Comparison of ENCODE assay signal across 26 mouse cellular contexts in genomic region chr10:117446776-117447175, GRCm38 (mm10).
"Had no signal": no experiment of that assay in that cellular context is flagged by ENCODE, and none has a peak within 500 bp of the region (broad histone marks: within the 10 kb centered on the region; RNA-seq: fewer than 3 reads in every experiment).

No protein-coding gene starts in this region.

- DNase-seq: gastrocnemius, adult 2 months; gastrocnemius, postnatal 10 days; gastrocnemius, postnatal 25 days; heart, adult 2 months; heart, postnatal 4 days; kidney, adult 2 months; kidney, adult 9 months; kidney, postnatal 14 days; kidney, postnatal 36 days; left cerebral cortex, postnatal 4 days had no signal

- H3K36me3 ChIP-seq: heart, embryonic 13.5 days; heart, embryonic 15.5 days; hindbrain, embryonic 10.5 days; hindbrain, embryonic 12.5 days; intestine, embryonic 15.5 days; kidney, embryonic 15.5 days; limb, embryonic 13.5 days; limb, embryonic 15.5 days; liver, embryonic 12.5 days had no signal

- H3K4me1 ChIP-seq: heart, embryonic 13.5 days; heart, embryonic 15.5 days; hindbrain, embryonic 10.5 days; intestine, embryonic 15.5 days; limb, embryonic 15.5 days had no signal

- H3K9me3 ChIP-seq: heart, embryonic 15.5 days; hindbrain, embryonic 12.5 days; intestine, embryonic 15.5 days; kidney, embryonic 15.5 days; limb, embryonic 15.5 days; liver, embryonic 12.5 days had no signal

- H3K9ac ChIP-seq: heart, embryonic 13.5 days; heart, embryonic 15.5 days; hindbrain, embryonic 12.5 days; hindbrain, embryonic 14.5 days; intestine, embryonic 15.5 days; kidney, embryonic 15.5 days; limb, embryonic 13.5 days; limb, embryonic 15.5 days; liver, embryonic 12.5 days; liver, embryonic 14.5 days had no signal

- H3K27me3 ChIP-seq: heart, embryonic 13.5 days; heart, embryonic 15.5 days; hindbrain, embryonic 12.5 days; intestine, embryonic 15.5 days; kidney, embryonic 15.5 days; limb, embryonic 13.5 days; limb, embryonic 15.5 days; liver, embryonic 12.5 days had no signal

- ATAC-seq: hindbrain, embryonic 16.5 days; inflammation-experienced regulatory T-cells, adult 6 months; intestine, embryonic 15.5 days; intestine, postnatal 0 days; liver, embryonic 12.5 days had no signal

- H3K27ac ChIP-seq: gastrocnemius, adult 2 months; heart, adult 2 months; heart, embryonic 13.5 days; heart, embryonic 15.5 days; hindbrain, embryonic 10.5 days; hindbrain, embryonic 12.5 days; hindbrain, embryonic 14.5 days; intestine, embryonic 15.5 days; kidney, embryonic 15.5 days; kidney, postnatal 0 days; limb, embryonic 13.5 days; limb, embryonic 15.5 days; liver, embryonic 12.5 days; liver, embryonic 14.5 days had no signal

- H3K4me2 ChIP-seq: heart, embryonic 11.5 days; heart, embryonic 13.5 days; heart, embryonic 15.5 days; hindbrain, embryonic 12.5 days; hindbrain, embryonic 14.5 days; intestine, embryonic 15.5 days; kidney, embryonic 15.5 days; limb, embryonic 13.5 days; limb, embryonic 15.5 days; liver, embryonic 12.5 days had no signal

- H3K4me3 ChIP-seq: gastrocnemius, adult 2 months; heart, adult 2 months; heart, embryonic 13.5 days; heart, embryonic 15.5 days; hindbrain, embryonic 10.5 days; hindbrain, embryonic 12.5 days; intestine, embryonic 15.5 days; kidney, embryonic 15.5 days; limb, embryonic 13.5 days; limb, embryonic 15.5 days; liver, embryonic 12.5 days had no signal
